Mouse (Mus musculus) telencephalon, adult 2 months (tissue): ENCODE measurements at regions not wholly inside any gene's neighbourhood (a gene's known extent, or its start where the extent isn't known, plus 50 kb on each side); places are given as distances from the start of the nearest gene placed in this dataset.

ENCODE experiments used
- DNase-seq: peaks from one replicate; pipeline ENCODE4 v3.0.0-alpha.2; 2011; ENCODE audit warnings: low read depth, low spot score

DNA sequence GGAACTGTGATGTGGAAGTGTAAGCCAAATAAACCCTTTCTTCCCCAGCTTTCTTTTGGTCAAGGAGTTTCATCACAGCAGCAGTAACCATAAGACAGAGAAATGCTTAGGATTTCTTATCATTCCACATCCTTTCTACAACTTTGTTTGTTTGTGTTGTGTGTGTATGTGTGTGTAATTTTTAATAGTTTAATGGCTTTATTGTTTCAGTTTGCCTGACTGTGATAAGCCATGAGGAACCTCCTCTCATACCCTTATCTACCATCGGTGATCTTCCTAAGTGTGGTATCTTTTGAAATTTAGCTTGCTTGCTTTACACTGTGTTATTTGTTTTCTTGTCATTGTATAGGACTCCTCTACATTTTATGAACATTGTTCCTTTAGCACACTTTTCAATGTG, 970.6 kb upstream of the Lrrc6 start:
- DNase-seq, result no peak

DNA sequence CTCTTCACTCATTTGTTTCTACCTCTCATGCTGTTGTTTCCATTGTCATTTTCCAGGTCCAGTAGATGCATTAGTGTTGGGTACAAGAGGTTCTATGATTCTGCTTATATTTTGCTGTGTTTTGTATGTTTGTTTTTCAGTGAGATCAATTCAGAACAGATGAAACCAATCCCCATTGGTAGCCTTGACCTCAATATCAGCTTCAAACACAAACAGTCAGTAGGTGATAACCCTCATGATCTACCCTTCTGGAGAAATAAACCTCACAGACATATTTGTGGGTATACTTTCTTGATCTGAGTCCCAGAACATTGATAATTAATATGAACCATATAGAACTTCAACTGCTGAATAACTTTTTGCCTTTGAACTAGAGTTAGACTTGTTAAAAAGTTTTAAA, 969.3 kb upstream of the Lrrc6 start:
- DNase-seq, result no peak

DNA sequence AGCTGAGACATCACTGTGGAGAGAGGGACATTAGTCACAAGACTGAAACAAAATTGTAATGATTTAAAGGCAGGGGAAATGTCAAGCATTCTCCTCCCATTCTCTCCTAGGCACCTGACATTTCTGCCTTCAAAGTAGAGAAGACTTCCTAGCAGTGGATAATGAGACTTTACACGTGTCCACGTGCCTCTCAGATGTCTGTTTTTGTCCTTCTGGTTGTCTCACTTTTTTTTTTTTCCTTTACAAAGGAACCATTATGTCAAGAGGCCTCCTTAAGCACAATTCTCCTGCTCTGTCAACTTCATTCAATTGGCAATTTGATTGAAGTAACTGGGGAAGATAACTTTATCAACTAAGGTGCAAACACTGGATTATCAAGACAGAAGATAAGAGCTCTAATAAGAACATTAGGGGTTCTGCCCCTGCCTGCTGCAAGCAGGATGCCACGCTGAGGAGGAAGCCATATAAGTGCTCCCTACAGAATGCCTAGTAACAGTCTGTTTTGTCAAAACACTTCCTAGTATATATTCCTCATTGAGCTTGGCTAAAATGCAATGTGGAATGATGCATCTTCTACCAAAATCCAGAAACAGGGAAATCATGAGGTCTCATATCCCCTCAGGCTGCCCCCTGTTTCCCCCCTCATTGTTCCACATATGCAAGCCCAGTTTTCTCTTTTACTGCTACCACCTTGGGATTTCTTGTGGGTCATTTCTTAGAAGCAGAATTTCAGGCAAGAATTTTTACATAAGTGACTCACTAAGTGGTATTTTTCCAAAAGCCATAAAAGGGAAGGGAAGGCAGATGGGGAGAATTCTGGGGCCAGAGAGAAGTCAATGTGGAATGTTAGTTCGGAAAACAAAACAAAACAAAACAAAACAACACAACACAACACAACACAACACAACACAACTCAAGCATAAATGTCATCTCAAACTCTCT, 967.0 kb upstream of the Lrrc6 start:
- DNase-seq, result no peak

DNA sequence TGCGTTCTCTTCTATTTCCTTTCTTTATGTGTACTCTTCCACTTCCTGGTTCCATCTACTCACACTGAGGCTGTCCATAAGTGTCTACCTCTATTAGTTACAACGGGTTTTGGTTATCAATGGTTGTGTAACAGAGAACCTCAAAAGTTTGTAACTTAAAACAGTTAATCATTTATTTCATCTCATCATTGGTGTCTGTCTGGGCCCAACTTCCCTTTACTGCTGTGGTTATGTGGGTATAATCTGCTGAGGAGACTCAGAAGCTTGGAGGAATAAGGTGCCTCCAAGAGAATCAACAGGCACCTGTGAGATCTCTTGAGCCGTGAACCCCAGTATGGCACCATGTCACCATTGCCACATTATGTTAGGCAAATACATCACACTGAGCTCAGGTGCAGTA, 962.2 kb upstream of the Lrrc6 start:
- DNase-seq, result no peak

DNA sequence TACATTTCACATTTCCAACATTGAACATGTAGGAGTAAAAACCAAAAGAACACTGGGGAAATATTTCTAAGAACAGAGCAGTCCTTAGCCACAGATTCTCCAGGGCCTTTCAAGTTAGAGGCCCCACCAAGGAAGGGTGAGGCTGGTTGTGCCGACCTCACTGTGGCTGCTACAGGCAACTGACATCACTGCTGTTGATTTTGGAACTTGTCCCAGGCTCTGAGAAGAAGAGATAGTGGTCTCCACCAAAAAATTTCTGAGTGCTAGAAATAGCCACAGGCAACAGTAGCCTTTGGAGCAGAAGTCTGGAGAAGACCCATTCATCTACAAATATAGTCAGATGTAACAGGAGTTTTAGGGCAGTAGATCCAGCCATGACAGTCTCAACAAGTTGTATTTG, 959.7 kb upstream of the Lrrc6 start:
- no peak for DNase-seq

DNA sequence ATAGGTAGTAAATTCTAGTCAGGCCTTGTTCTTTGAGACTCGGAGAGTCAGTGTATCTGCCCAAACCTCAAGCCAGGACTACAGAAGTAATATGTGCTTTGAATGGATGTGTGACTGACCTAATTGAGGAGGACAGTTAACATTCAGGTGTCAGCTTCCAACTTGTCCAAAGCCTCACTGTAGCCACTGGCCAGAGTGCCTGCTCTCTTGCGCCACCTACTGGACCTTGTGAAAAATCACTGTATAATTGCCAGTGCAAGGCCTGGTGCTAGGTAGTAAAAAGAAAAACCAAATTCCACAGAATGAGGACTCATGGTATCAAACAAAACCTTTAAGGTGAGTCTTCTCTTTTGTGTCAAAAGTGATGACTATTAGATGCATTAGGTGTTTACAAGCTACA, 933.6 kb upstream of the Lrrc6 start:
- DNase-seq, result no peak

DNA sequence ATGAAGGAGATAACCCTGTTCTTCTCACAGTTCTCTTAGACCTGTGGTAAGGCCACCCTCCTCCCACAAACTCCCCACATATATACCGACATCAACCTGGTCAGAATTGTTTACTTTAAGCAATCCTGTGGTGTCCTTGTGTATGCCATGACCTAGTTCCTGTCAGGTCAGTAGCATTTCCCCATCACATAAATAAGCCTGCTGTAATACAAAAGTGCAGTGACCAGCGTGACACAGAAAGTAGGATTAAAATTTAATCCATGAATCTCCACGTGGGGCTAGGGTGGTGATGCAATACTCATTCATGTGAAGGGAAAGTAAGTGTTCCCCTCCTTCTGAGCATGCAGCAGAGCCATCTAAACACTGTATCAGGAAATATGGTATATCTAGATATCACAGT, 923.2 kb upstream of the Lrrc6 start:
- DNase-seq, result no peak

DNA sequence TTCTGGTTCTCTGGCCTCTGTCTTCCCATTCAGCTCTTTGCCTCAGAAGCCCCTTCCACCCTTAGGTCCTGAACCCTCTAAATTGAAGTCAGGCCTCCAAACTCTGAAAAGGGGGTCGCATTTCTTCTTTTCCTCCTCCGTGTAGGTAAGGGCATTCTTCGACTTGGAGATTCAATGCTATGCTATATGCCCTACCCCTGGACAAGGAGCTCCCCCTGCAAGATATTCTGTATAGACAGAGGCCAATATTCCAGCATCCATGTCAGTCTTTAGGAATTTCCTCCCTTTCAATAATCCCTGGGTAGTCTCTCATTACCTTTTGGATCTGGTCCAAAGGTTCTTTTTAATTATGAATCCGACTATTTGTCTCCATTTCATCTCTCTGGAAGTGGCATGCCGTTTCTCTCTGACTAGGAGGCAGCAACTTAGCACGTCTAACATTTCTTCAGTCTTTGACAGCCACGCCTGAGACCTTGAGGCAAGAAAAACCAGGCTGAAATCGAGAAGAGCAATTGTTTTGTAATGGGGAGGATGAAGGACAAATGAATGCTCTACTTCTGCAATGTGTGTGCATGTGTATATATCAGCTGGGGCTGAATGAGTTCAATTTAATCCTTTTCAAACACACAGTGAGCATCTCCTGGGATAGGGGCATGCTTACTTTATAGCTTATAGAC, 921.7 kb upstream of the Lrrc6 start:
- DNase-seq, result no peak

DNA sequence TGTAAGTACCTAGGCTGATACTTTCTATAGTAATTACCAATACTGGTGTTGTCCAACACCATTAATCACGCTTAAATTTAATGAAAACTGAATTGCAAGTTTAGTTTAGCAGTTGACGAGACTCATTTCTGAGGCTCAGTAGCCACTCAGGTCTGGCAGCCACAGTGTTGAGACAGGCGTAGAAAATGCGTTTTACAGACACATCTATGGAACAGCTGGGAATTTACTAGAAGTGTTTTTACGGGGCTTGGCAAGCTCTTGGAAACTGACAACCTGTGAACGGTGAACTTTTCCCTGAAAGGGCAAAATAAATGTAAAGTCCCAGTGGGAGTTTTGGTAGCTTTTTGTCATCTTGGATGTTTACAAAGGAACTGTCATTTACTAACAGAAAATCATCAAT, 920.1 kb upstream of the Lrrc6 start:
- DNase-seq, result no peak

DNA sequence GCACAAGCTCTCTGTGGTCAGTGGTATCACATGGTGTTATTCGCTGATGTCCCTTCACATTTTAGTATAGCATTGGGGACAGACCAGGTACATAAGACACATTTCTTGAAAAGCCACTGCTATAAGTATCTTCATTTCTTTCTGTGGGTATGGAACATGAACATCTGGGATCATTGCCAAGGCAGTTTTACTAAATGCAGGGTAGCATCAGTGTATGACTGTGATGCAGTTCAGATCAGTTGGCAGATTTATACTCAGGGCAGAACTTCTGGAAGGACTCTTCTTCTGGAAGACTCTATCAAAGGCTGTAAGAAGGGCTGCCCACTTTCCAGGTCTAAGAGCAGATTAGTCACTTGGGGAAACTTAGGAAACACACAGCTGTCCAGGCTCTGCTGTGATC, 919.0 kb upstream of the Lrrc6 start:
- DNase-seq, result peak; percentile 35

DNA sequence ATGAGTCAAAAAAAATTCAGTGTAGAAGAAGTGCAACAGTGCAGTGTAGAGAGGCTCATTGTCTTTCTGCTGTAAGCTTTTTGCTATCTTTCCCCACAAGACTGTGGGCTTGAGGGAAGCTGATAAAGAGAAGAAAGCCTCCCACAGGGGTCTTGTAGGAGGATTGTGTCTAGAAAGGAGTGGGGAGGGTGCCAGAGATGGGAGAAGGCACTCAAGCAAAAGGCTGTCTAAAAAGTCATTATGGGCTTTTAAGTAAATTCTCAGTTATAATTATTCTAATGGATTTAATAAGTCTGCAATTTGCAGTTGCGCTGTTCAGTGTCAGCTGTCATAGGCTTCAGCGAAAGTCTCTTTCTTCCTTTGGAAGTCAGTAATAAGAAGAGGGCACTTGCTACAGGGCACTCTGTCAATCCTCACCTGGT, 917.0 kb upstream of the Lrrc6 start:
- peak; percentile 11 for DNase-seq

DNA sequence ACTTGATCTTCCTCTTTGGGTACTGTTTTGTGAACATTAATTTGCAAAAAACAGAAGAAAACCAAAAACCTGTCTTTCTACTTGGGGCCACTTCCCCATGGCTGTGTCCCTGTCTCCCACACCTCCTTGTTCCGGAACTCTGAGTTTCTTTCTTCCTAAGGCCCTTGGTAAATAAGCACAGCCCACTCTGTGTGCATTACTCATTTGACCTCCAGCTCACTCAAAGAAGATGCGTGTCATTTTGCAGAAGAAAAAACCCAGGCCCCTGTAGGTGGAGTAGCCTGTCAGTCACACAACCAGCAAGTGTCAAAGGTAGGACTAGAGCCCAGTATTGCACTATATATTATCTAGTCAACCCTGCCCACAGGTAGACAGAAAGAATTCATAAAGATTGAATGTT, 915.1 kb upstream of the Lrrc6 start:
- DNase-seq, result no peak

DNA sequence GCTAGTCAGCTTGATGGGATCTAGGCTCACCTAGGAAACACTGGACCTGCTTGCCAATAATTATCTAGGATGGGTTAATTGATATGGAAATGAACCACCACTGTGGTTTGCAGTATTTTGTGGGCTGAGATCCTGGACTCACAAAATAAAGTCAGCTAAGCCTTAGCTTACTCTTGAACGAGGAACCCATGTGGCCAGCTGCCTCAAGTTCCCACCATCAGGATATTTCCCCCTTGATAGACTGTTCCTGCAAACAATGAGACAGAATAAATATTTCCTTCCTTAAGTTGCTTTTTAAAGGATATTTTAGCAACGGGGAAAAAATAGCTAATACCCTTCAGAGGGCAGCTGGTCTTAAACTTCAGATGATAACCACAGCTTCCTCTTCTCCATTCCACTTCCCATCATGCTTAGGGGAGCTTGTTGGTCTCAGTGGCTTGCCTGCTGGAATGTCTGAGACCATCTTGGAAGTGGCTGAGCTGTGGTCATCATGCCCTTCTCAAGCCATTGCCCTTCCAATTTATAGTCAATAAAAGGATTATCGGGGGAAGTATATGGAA, 913.7 kb upstream of the Lrrc6 start:
- DNase-seq, result no peak

DNA sequence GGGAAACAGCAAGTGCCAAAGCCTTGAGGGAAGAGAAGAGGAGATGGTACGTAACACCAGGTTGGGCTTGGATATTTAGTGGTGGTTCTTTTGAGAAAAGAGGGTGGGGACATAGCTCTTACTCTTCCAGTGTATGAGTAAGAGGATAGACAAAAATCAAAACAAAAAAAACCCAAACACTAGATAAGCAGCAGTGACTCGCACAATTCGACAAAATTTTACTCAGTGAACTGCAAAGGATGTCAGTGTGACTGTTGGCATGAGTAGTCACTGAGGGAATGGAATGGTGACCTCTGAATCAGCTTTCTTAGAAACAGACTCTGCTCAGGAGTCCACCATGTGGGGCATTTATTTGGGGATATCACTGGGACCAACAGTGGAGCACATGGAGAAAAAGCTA, 912.9 kb upstream of the Lrrc6 start:
- no peak for DNase-seq

DNA sequence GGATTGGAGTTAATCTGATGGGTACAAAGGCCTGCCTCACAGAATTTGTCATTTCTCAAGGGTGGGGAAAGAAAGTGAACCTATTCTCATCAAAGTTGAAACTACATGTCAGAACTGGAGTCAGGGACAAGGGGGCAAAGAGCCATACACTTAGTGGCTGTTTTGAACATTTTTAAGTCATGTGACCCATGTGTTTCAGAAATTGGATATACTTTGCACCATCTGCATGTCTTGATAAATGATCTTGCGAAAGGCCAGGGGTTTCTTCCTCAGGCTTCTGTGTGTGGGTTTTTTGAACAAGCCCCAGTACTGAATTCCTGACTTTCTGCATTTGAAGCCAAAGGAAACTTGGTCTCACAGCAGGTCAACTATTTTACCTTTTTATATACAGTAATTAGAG, 911.7 kb upstream of the Lrrc6 start:
- DNase-seq, result no peak

DNA sequence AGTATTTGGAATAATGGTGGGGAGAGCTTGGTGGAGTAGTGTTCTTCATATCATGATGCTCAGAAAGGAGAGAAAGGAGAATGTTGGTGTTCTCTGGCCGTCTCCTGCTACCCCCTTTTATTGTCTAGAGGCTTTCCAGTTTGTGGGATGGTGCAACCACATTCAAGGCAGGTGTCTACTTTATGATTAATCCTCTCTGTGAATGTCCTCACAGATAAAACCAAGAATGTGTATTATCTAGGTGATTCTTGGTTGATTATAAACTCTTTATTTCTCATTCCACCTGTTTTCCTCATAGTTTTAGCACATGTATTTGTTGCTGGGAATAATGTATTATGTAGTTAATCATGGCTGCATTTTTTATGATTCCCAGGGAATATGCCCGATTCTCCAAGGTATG, 910.9 kb upstream of the Lrrc6 start:
- DNase-seq, result no peak

DNA sequence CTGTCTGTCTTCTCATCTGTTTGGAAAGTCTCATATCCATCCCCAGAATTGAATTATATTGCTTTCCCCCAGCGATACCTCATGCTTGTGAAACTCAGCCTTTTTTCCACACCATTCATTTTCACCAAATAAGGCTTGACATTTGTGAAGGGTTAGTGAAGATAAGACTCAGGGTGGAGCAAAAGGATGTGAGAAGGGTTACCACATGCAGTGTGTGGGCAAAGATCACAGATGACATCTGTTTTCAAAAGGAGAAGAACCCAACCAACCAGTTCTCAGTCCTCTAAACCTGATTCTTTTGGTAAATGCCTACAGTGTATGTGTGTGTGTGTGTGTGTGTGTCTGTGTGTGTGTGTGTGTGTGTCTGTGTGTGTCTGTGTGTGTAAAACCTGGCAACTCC, 909.3 kb upstream of the Lrrc6 start:
- no peak for DNase-seq

DNA sequence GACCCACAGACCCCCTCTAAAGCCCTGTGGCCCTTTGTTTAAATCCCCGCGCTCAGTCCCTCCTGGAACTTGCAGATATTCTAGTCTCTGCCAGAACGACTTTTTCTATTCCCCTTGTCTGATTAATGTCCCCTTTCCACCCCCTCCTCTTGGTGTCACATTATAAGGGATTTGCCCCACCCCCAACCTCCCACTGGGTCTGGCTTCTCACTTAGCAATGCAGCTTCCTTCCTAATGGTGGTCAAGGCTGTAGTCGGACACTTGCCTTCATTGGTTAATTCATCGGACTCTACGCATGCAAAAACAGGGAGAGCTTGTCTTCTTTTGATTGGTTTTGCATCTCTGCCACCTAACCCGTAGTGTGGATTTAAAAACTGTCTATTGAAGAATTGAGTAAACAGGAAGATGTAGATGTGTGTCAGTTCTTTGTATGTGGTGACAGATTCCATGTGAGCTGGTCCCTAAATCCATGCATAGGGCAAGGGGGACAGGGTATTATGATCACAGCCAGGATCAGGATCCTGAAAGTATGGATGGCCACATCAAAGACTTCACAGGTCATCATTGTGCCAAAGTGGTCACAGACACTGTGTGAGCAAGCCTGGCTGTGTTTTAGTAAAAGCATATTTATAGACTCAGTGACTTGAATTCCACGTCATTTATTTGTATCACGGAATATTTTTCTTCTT, 908.3 kb upstream of the Lrrc6 start:
- no peak for DNase-seq

DNA sequence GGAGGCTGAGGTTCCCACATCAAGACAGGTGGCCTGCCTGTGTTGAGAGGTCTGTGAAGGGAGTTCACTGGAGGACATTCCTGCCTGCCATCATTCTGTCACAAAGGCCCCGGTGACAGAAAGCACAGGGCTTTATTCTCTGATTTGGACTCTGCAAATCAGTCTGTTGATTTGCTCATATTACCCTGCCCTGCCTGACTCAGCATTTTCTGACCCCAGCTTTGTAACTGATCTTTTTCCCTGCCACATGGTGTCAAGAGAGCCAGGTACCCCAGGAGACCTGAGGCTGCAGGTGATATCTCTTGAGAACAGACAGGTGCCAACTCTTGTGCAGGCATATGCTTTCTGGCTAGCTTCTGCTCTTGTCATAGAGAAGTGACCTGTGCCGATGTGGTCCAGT, 906.5 kb upstream of the Lrrc6 start:
- DNase-seq, result no peak

DNA sequence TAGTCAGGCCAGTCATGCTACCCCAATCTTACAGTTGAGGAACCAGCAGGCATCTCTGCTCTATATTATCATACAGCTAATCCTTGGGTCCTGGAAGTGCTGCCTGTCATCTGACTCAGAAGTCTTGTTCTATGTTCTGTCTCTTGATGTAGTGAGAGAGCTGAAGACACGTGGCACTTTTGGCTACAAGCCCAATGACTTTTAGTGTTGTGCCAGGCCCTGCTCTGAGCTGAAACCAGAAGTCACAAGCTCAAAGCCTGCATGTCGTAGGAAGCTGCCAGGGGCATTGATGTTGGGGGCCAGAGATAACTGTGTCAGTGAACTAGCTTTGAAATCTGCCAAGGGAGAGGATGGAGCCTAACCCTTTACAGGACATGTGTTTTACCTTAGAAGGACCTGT, 904.8 kb upstream of the Lrrc6 start:
- DNase-seq, result no peak

DNA sequence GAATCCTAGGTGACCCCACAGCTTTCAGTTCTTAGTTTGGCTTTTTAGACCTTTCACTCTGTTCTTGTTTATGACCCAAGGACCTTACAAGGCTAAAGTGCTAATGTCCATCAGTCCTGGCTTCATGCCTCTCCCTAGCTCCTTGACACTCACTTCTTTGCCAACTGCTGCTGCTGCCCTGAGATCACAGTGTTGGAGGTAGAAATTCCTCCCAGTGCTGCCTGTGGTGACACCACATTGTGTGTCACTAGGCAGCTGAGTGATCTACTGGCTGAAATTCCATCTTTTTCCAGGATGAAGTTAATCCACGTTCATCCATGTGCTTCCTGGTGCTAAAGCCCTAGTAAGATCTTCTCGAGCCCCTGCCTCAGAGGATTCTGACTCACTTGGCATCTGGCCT, 904.3 kb upstream of the Lrrc6 start:
- DNase-seq, result no peak

DNA sequence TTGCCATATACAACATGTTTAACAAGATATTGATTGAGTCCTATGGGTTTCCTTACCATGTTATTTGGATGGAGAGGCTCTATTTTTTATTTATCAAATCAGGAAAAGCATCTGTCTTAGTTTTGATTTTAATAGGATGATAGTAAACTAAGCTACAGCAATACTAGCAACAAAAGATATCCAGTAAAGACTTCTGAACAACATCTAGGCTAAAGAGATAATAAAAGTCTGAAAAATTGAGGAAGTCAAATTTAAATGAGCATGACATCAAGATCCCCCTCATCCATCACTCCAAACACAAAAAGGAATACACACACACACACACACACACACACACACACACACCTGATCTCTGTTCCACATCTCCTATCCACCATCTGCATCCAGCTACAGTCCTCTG, 901.6 kb upstream of the Lrrc6 start:
- no peak for DNase-seq
